Mouse (Mus musculus): ENCODE measurements at regions not wholly inside any gene's neighbourhood (a gene's known extent, or its start where the extent isn't known, plus 50 kb on each side); places are given as distances from the start of the nearest gene placed in this dataset.
A peak's percentile ranks its signal among the peaks of the same experiment; 100 is the strongest.

- H3K27ac ChIP-seq = no peak overlapping the region
- H3K4me3 ChIP-seq = no peak overlapping the region
Measured at GRCm38 (mm10) chr11:6905630-6906029, 68.2 kb upstream of the Gm11983 start.

GRCm38 (mm10) chr11:6902991-6903390 is 65.5 kb upstream of the Gm11983 start:
- no peak overlapping the region for H3K4me3 ChIP-seq
- DNase-seq (ENCODE audit: extremely low spot score in 1 of 2, low spot score in 2 of 2) = no peak
- no peak for TF ChIP-seq CTCF (IDR thresholded peaks at IDR 0.05)
- no peak overlapping the region for H3K27ac ChIP-seq
- intact Hi-C loops (cut with DNase I) = no loop called here

More at GRCm38 (mm10) chr11:6905630-6906029, 68.2 kb upstream of the Gm11983 start:
- no peak for TF ChIP-seq CTCF (IDR thresholded peaks at IDR 0.05)
- intact Hi-C loops (cut with DNase I) = no loop called here
- DNase-seq (ENCODE audit: extremely low spot score in 1 of 2, low spot score in 2 of 2) = no peak

DNA sequence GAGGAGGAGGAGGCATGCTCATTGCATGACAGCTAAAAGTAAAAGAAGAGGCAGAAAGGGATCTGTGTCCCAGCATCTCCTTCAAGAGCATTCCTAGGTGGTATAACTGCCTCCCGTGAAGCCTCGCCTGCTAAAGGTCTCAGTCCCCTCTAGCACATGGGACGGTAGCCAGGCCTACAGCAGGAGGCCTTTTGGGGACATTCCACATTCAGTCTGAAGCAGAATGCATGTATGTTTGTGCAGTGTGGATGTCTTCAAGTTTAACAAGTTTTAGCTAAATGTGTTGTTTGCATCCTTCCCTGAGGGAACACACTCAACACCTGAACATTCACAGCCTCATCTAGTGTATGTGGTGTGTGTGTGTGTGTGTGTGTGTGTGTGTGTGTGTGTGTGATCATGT is 64.8 kb upstream of the Gm11983 start:
- intact Hi-C loops (cut with DNase I) = no loop called here
- Histone ChIP-seq H3K4me3 (no peak overlapping the region), H3K27ac (no peak overlapping the region)
- DNase-seq (ENCODE audit: extremely low spot score in 1 of 2, low spot score in 2 of 2) = no peak
- TF ChIP-seq CTCF (IDR thresholded peaks at IDR 0.05) = no peak

DNA sequence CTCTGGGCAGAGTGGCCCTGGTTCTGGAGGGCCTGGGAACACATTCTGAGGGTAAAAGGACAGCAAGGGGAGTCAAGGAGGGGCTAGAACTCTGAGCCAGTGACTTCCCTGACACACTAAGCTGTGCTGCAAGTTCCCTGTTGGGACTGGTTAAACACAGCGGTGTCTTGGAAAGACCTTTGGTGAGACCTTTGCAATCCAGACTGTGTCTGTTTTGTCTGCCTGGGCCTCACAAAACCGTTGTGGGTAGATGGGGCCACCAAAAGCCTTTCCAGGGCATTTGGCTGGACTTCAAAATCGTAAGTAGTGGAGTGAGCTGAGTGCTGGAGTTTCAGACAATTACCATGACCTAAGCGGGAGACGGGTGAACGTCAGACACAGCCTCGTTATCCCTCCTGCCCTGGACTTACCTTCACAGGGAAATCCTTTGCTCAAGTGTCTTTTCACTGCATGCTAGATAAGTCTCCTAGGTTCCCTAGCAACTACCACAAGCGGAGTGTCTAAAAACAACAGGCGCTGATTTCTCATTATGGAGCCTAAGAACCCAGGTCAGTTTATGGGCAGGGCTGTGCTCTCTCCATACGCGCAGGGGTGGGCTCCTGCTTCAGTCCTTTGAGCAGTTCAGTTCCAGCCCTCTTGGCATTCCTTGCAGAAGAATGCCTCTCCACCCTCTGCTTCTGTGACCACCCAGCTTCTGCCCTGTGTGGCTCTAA is 63.5 kb upstream of the Gm11983 start:
- Histone ChIP-seq H3K27ac (peak overlapping the region; percentile 57), H3K4me3 (no peak overlapping the region)
- TF ChIP-seq CTCF (IDR thresholded peaks at IDR 0.05) = no peak
- intact Hi-C loops (cut with DNase I) = no loop called here
- no peak for DNase-seq (ENCODE audit: extremely low spot score in 1 of 2, low spot score in 2 of 2)

DNA sequence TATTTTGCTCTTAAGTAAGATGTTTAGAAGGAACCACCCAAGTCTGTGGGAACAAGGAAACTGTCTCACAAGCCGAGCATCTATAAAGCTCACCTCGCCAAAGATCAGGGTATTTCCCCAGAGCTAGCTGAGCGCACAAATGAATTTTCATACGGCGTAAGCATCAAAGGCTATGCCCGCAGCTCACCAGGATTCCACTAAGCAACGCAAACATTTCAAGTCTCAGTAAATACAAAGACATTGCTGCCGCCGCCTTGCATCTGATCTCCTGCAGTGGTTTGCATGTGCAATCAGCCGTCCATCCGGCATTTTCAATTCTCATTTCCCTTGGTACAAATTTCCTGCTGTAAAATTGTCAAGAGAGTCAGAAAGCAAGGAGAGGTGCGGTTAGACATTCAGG is 62.9 kb upstream of the Gm11983 start:
- Histone ChIP-seq H3K27ac (peak overlapping the region; percentile 57; the same call in 1 of the 2 replicates), H3K4me3 (no peak overlapping the region)
- no peak for TF ChIP-seq CTCF (IDR thresholded peaks at IDR 0.05)
- DNase-seq (ENCODE audit: extremely low spot score in 1 of 2, low spot score in 2 of 2) = no peak
- intact Hi-C loops (cut with DNase I) = no loop called here

DNA sequence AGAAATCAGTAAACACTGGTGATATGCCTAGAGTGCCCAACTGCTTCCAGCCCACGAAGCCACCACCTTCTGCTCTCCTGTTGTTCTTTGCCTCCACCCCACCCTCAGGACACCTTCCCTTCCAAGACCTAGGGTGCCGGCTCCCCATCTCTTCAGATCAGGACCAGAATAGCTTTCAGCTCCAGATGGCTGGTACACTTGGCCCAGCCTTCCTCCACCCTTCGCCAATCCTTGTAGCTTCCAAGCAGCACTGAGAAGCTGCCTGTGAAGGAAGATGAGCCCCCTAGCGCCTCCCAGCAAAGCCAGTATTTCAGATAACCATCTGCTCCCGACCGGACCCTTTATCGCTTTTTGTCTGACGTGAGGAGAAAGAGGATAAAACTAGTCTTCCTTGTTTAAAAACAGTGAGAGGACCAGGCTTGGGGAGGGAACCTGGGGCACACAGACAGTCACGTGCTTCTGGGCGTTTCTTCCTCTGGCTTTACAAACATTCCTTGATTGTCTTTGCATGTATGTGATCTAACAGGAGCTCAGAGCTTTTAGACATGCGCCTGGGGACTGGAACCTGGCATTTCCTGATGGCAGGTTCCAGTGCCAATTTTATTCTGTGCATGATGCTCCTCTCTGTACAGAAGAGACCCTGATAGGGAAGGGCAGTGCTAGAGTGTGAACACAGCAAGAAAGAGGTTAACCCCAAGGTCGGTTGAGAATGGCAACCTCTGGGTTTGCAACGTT is 62.0 kb upstream of the Gm11983 start:
- peak overlapping the region; percentile 57; the same call in 1 of the 2 replicates for H3K27ac ChIP-seq
- intact Hi-C loops (cut with DNase I) = loop anchor here (5.0 to 10.0 kb wide), 3 partner anchors 158 to 245 kb away; partner anchors contain the start of gene Ramp3
- no peak overlapping the region for H3K4me3 ChIP-seq
- DNase-seq (ENCODE audit: extremely low spot score in 1 of 2, low spot score in 2 of 2) = peak in 1 of 2 experiments; percentile 47
- TF ChIP-seq CTCF (IDR thresholded peaks at IDR 0.05) = peak; percentile 16

DNA sequence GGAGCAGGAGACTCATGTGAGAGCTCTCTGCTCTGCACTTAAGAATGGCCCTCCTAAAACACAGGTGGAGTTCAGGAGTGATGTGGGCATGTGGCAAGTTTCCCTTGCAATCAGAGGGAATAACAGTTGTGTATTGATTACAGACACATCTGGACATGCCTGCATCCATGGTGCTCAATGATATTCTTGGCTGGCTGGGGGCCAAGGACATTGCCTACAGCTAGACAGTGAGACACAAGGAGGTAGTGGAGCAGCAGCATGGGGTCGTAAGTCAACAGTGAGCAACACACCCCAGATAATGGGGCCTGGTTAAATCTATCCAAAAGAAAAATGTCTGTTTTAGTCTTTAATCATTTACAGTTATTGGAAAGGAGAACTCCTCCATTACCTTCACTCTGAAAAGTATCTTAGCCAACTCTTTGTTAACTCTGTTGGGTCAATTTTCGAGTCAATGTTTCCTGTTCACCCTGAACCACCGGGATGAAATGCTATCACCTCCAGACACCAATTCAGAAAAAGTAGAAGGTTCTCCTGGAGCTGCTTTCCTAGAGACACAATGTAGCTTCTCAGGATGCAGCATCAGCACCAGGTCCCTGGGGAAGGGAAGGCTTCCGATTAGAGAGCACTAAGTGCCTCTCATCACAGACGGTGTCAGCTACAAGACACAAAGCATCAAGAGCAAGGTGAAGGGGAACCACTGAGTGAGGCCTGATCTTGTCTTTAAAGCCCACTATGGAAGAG is 61.1 kb upstream of the Gm11983 start:
- intact Hi-C loops (cut with DNase I) = loop anchor here (5.0 to 10.0 kb wide), 3 partner anchors 159 to 244 kb away; partner anchors contain the start of gene Ramp3
- Histone ChIP-seq H3K27ac (peak overlapping the region; percentile 57; the same call in 1 of the 2 replicates), H3K4me3 (no peak overlapping the region)
- TF ChIP-seq CTCF (IDR thresholded peaks at IDR 0.05) = no peak
- no peak for DNase-seq (ENCODE audit: extremely low spot score in 1 of 2, low spot score in 2 of 2)

DNA sequence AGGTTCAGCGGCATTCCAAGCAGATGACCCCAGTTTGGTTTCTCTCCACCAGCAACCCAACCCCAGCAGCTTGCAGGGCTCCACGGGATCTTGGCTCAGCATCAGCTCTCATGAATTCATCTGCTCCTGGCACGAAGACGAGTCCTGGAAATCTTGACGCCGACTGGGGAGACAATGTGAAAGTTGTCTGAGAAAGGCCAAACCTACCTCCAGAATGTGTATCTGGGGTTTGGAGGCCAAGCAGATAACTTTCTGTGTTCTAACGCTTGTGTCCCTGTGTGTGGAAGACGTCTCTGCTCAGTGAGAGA is 58.3 kb upstream of the Gm11983 start:
- no peak overlapping the region for H3K4me3 ChIP-seq
- intact Hi-C loops (cut with DNase I) = loop anchor here (5.0 to 10.0 kb wide), 3 partner anchors 162 to 247 kb away; partner anchors contain the start of gene Ramp3
- TF ChIP-seq CTCF (IDR thresholded peaks at IDR 0.05) = no peak
- H3K27ac ChIP-seq = no peak overlapping the region
- no peak for DNase-seq (ENCODE audit: extremely low spot score in 1 of 2, low spot score in 2 of 2)

DNA sequence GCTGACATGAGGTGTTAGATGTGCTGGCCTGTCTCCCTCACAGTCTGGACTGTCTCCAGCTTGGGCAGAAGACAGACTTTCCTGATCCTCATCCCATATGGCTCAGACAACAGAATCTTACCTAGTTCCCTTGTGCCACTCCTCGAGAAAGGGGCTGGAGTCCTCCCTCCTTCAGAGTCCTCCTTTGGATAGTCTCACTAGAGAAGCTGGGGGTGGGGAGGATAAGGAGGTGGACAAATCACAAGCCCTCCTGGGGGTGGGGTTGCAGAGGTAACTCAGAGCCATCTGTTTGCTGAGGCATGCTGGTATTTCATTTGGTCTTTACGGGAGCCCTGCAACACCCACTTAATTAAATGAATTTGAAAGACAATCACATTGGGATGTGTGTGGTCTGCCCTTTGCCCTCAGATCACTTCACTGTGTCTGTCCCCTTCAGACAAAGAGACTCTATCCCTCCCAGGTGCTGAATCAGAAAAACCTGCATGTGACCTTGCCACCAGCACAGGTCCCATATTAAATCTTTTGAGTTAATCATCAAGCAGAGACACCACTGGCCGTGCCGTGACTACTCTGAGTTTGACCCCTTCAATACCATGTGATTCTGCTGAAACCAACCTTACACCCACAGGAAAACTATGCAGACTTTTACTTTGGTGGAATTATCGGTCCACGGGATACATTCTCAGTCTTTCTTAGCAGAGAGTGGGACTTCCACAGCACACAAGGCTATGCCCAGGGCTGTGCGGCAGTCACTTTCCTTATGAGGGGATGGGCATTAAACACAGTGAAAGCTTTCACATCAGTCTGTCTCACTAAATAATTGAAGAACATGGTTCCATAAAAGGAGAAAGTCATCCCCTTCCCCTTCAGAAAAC is 57.7 kb upstream of the Gm11983 start:
- DNase-seq (ENCODE audit: extremely low spot score in 1 of 2, low spot score in 2 of 2) = no peak
- no peak overlapping the region for H3K27ac ChIP-seq
- no peak overlapping the region for H3K4me3 ChIP-seq
- no peak for TF ChIP-seq CTCF (IDR thresholded peaks at IDR 0.05)
- intact Hi-C loops (cut with DNase I) = loop anchor here (5.0 to 10.0 kb wide), 3 partner anchors 162 to 247 kb away; partner anchors contain the start of gene Ramp3

DNA sequence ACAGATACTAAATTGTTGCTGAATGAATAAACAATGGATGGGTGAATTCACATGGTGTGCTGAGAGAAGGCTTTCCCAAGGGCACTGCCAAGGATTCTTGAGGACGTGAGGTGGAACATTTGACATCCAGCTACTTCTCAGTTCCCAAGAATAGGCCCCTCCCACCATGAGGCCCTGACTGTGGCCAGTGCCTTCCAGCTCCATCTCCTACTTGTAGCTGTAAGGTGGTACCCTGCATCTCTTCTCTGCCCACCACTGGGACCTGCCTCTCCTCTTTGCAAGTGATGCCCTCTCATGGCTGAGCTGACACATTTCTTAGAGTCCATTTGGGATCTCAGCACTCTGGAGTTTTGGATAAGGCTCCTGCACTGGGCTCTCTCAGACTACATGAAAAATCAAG is 56.3 kb upstream of the Gm11983 start:
- no peak overlapping the region for H3K4me3 ChIP-seq
- DNase-seq (ENCODE audit: extremely low spot score in 1 of 2, low spot score in 2 of 2) = no peak
- intact Hi-C loops (cut with DNase I) = loop anchor here (10.0 kb wide), 1 partner anchor 239 kb away; the partner anchor contains the start of gene Ramp3
- H3K27ac ChIP-seq = no peak overlapping the region
- no peak for TF ChIP-seq CTCF (IDR thresholded peaks at IDR 0.05)

DNA sequence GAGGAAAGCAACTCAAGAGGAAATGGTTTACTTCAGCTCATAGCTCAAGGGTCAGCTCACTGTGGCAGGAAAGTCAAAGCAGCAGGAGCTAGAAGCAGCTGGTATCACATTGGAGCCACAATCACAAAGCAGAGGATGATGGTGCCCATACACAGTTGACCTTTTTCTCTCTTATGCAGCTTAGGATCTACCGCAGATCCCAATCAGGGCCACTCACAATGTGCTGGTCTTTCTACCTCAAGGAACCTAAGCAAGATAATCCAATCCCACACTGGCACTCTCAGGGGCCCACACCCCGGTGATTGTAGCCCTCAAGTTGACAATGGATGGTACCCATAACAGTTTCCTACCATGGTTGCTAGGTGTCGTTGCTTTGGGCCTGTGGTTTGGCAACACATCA is 55.6 kb upstream of the Gm11983 start:
- intact Hi-C loops (cut with DNase I) = loop anchor here (10.0 kb wide), 1 partner anchor 238 kb away; the partner anchor contains the start of gene Ramp3
- no peak for DNase-seq (ENCODE audit: extremely low spot score in 1 of 2, low spot score in 2 of 2)
- no peak for TF ChIP-seq CTCF (IDR thresholded peaks at IDR 0.05)
- Histone ChIP-seq H3K4me3 (no peak overlapping the region), H3K27ac (no peak overlapping the region)

Measured in left cerebral cortex, adult 2 months (tissue).